ENCODE assay signal across 8 mouse cellular contexts in genomic region chr17:5752716-5753585, GRCm38 (mm10).
DNase-seq lines count a peak whose midpoint lies in the region; ATAC-seq lines count a peak whose summit lies in the region.

No protein-coding gene starts in this region.

- peak overlapping the region; percentile 61 for H3K9ac ChIP-seq in intestine, embryonic 16.5 days (ENCODE audit: low read depth, low read length)

- H3K4me3 ChIP-seq in intestine, embryonic 16.5 days (ENCODE audit: low read length), result peak overlapping the region; percentile 44

- H3K27ac ChIP-seq in intestine, embryonic 16.5 days (ENCODE audit: low read length), result no peak overlapping the region

- no peaks in the 10 kb centered on the region for H3K9me3 ChIP-seq in intestine, embryonic 16.5 days (ENCODE audit: control insufficient read depth, low read length)

- H3K4me2 ChIP-seq in intestine, embryonic 16.5 days (ENCODE audit: low read depth, low read length), result peak overlapping the region; percentile 63

- WGBS in intestine, embryonic 16.5 days, result 10% methylated on average over 29 of the region's 29 CpGs

- intact Hi-C loops in left cerebral cortex, postnatal 36 days (cut with DNase I), result loop anchor here (2.0 to 5.0 kb wide), 2 partner anchors 261 to 312 kb away; partner anchors contain the start of genes Tmem242 and Zdhhc14

- H3K4me1 ChIP-seq in intestine, embryonic 16.5 days (ENCODE audit: control insufficient read depth, insufficient read depth, low read length), result no peaks in the 10 kb centered on the region; the same call in 1 of the 2 replicates

- ATAC-seq in intestine, embryonic 16.5 days, result peak; percentile 61

- no peaks in the 10 kb centered on the region for H3K36me3 ChIP-seq in intestine, embryonic 16.5 days (ENCODE audit: control insufficient read depth, insufficient read depth, low read length)

- no peaks in the 10 kb centered on the region for H3K27me3 ChIP-seq in intestine, embryonic 16.5 days (replicated peaks; ENCODE audit: control insufficient read depth, insufficient read depth, low read length)

- peak; percentile 45 for DNase-seq in spleen, adult 12 weeks (ENCODE audit: low spot score)
- no peak for DNase-seq in spleen, postnatal 36 days (ENCODE audit: low spot score in 2 of 2)
- peak; percentile 66 for DNase-seq in embryo, embryonic 11.5 days (ENCODE audit: low read depth, low spot score)
- DNase-seq in gastrocnemius, postnatal 4 days (ENCODE audit: low spot score in 2 of 2), result peak; percentile 53 to 81
- DNase-seq in left cerebral cortex, postnatal 36 days (ENCODE audit: low spot score in 2 of 2), result peak; percentile 71 to 80
- peak; percentile 84 for DNase-seq in mesoderm, embryonic 11.5 days (ENCODE audit: low read depth, low spot score)
- peak; percentile 91 for DNase-seq in right cerebral cortex, postnatal 4 days

Comparison
In these comparisons a context has a peak if more than half of its experiments do, and no peak if none do; other contexts are left out.
1. DNase-seq: peak in spleen, adult 12 weeks (single experiment), embryo, embryonic 11.5 days (single experiment), gastrocnemius, postnatal 4 days (2 of 2), left cerebral cortex, postnatal 36 days (2 of 2), mesoderm, embryonic 11.5 days (single experiment) and right cerebral cortex, postnatal 4 days (single experiment); none in spleen, postnatal 36 days (0 of 2).